Mouse (Mus musculus) limb, embryonic 14.5 days (tissue): ENCODE data around the gene Hmg20a. TPM values are rescaled to one million over a fixed set of nuclear protein-coding genes. Genes with fewer than 3 reads are reported as not detected.

Experiments
- ATAC-seq: fragments of 200-750 bp; cut with Nextera tagmentation; 2 replicates; pipeline ENCODE4 v1.8.0; 2017; ENCODE audit warnings: low read depth, moderate number of reproducible peaks, moderate TSS enrichment; ENCODE audit not compliant: low FRiP score
- DNase-seq: peaks from one replicate; pipeline ENCODE4 v3.0.0-alpha.2; 2015; ENCODE audit warnings: low spot score
- H3K27ac ChIP-seq: fragments of 300-500 bp; sonication (generic); replicated peaks from 2 replicates; pipeline ENCODE4 v1.5.1; 2014; ENCODE audit warnings: low read depth, mild to moderate bottlenecking, low read length, moderate library complexity, mixed read lengths
- H3K27me3 ChIP-seq: fragments of 300-500 bp; sonication (generic); 2 replicates; pipeline ENCODE4 v1.6.1; 2014; ENCODE audit warnings: low read length, mixed read lengths; ENCODE audit not compliant: control insufficient read depth, insufficient read depth
- H3K36me3 ChIP-seq: fragments of 300-500 bp; sonication (generic); 2 replicates; pipeline ENCODE4 v1.6.1; 2014; ENCODE audit warnings: mild to moderate bottlenecking, low read length, moderate library complexity, mixed read lengths; ENCODE audit not compliant: control insufficient read depth, insufficient read depth
- H3K4me1 ChIP-seq: fragments of 300-500 bp; sonication (generic); 2 replicates; pipeline ENCODE4 v1.6.1; 2014; ENCODE audit warnings: antibody characterized with exemption, low read length, mixed read lengths; ENCODE audit not compliant: control insufficient read depth, insufficient read depth
- H3K4me2 ChIP-seq: fragments of 300-500 bp; sonication (generic); replicated peaks from 2 replicates; pipeline ENCODE4 v1.6.1; 2014; ENCODE audit warnings: low read depth, mild to moderate bottlenecking, low read length, moderate library complexity; ENCODE audit not compliant: severe bottlenecking
- H3K4me3 ChIP-seq: fragments of 300-500 bp; sonication (generic); replicated peaks from 2 replicates; pipeline ENCODE4 v1.5.1; 2014; ENCODE audit warnings: low read length
- H3K9ac ChIP-seq: fragments of 300-500 bp; sonication (generic); 2 replicates; pipeline ENCODE4 v1.6.1; 2014; ENCODE audit warnings: mild to moderate bottlenecking, low read depth, low read length, moderate library complexity; ENCODE audit not compliant: severe bottlenecking
- H3K9me3 ChIP-seq: fragments of 300-500 bp; sonication (generic); 2 replicates; pipeline ENCODE4 v1.6.1; 2016; ENCODE audit warnings: low read length; ENCODE audit not compliant: control insufficient read depth
- POLR2A ChIP-seq: fragments of 200-500 bp; IDR thresholded peaks from 2 replicates; pipeline ENCODE4 v1.8.0; 2012; ENCODE audit warnings: inconsistent platforms, mild to moderate bottlenecking, moderate library complexity, borderline replicate concordance; ENCODE audit not compliant: insufficient read depth, insufficient read length; ENCODE audit errors: extremely low read depth
- WGBS: fragments of 180-500 bp; shearing (Covaris S2); extraction: QIAGEN DNeasy Blood & Tissue Kit; methylation state at CpG from one replicate; pipeline ENCODE4 v1.1.7; 2014; 5-methylcytosine and 5-hydroxymethylcytosine counted together
- polyA plus RNA-seq, 2 experiments: library from polyadenylated mRNA; depleted of rRNA in 1 of 2; stranded (reverse) in 1 of 2; unstranded in 1 of 2; fragments of >200 nt; fragmentation: Nextera tagmentation in 1 of 2; extraction: Ambion mirVana in 1 of 2; gene quantifications; 2 replicates each; pipeline versions ENCODE4 v1.2.1 to v1.2.3; 2012 to 2014

Gene Hmg20a
- polyA plus RNA-seq, 2 experiments, result 58.5 to 71.5 TPM

- Histone ChIP-seq H3K4me1 (peaks cover 11% of the 10 kb centered on the region; the same call in 1 of the 2 replicates), H3K27me3 (no peaks in the 10 kb centered on the region), H3K4me3 (no peak overlapping the region), H3K9ac (no peak overlapping the region), H3K9me3 (no peaks in the 10 kb centered on the region), H3K36me3 (no peaks in the 10 kb centered on the region), H3K27ac (no peak overlapping the region), H3K4me2 (no peak overlapping the region)
- ATAC-seq (no peak), DNase-seq (no peak)
- TF ChIP-seq POLR2A, result no peak
Observed at GRCm38 (mm10) chr9:56531991-56532390, 113.6 kb downstream of the Hmg20a start.

- Histone ChIP-seq H3K9ac (no peak overlapping the region), H3K27me3 (no peaks in the 10 kb centered on the region), H3K4me3 (no peak overlapping the region), H3K4me2 (no peak overlapping the region), H3K27ac (no peak overlapping the region), H3K4me1 (peaks cover 11% of the 10 kb centered on the region; the same call in 1 of the 2 replicates), H3K9me3 (no peaks in the 10 kb centered on the region), H3K36me3 (no peaks in the 10 kb centered on the region)
- TF ChIP-seq POLR2A, result no peak
- ATAC-seq (no peak), DNase-seq (no peak)
- WGBS, result 63% methylated on average over 9 of the region's 9 CpGs
Observed at GRCm38 (mm10) chr9:56533916-56534315, 115.5 kb downstream of the Hmg20a start.

GRCm38 (mm10) chr9:56534727-56535126, 116.3 kb downstream of the Hmg20a start:
- Histone ChIP-seq H3K4me3 (no peak overlapping the region), H3K36me3 (no peaks in the 10 kb centered on the region), H3K4me1 (peaks cover 14% of the 10 kb centered on the region), H3K9ac (no peak overlapping the region), H3K4me2 (no peak overlapping the region), H3K9me3 (no peaks in the 10 kb centered on the region), H3K27ac (no peak overlapping the region), H3K27me3 (no peaks in the 10 kb centered on the region; the same call in 1 of the 2 replicates)
- no peak for TF ChIP-seq POLR2A
- DNase-seq, result no peak
- 51% methylated on average over 7 of the region's 7 CpGs for WGBS
- no peak for ATAC-seq

GRCm38 (mm10) chr9:56535361-56535760, 117.0 kb downstream of the Hmg20a start:
- 16% methylated on average over 11 of the region's 11 CpGs for WGBS
- DNase-seq (no peak), ATAC-seq (no peak)
- H3K36me3 ChIP-seq, result no peaks in the 10 kb centered on the region
- H3K4me3 ChIP-seq, result no peak overlapping the region
- H3K4me2 ChIP-seq, result peak overlapping the region; percentile 24
- peaks cover 21% of the 10 kb centered on the region for H3K4me1 ChIP-seq
- H3K9me3 ChIP-seq, result no peaks in the 10 kb centered on the region
- H3K9ac ChIP-seq, result 0 out of 2 replicates have a peak overlapping the region, but pooled peaks have one; percentile 16
- H3K27me3 ChIP-seq, result no peaks in the 10 kb centered on the region; the same call in 1 of the 2 replicates
- TF ChIP-seq POLR2A, result no peak
- H3K27ac ChIP-seq, result no peak overlapping the region

GRCm38 (mm10) chr9:56540051-56540450, 121.6 kb downstream of the Hmg20a start:
- no peaks in the 10 kb centered on the region; the same call in 1 of the 2 replicates for H3K27me3 ChIP-seq
- peaks cover 18% of the 10 kb centered on the region for H3K4me1 ChIP-seq
- ATAC-seq, result peak; percentile 63
- H3K27ac ChIP-seq, result no peak overlapping the region
- peak; percentile 43 for DNase-seq
- H3K4me2 ChIP-seq, result peak overlapping the region; percentile 23; the same call in 1 of the 2 replicates
- 11% methylated on average over 12 of the region's 12 CpGs for WGBS
- no peak overlapping the region for H3K9ac ChIP-seq
- H3K36me3 ChIP-seq, result no peaks in the 10 kb centered on the region
- TF ChIP-seq POLR2A, result no peak
- H3K4me3 ChIP-seq, result no peak overlapping the region
- no peaks in the 10 kb centered on the region for H3K9me3 ChIP-seq

- ATAC-seq (no peak), DNase-seq (no peak)
- H3K4me2 ChIP-seq, result no peak overlapping the region
- peaks cover 11% of the 10 kb centered on the region for H3K4me1 ChIP-seq
- WGBS, result 71% methylated on average over 6 of the region's 6 CpGs
- no peaks in the 10 kb centered on the region for H3K27me3 ChIP-seq
- no peak overlapping the region for H3K27ac ChIP-seq
- no peaks in the 10 kb centered on the region for H3K36me3 ChIP-seq
- no peak overlapping the region for H3K9ac ChIP-seq
- no peaks in the 10 kb centered on the region for H3K9me3 ChIP-seq
- TF ChIP-seq POLR2A, result no peak
- H3K4me3 ChIP-seq, result no peak overlapping the region
Observed at GRCm38 (mm10) chr9:56544687-56545475, 126.5 kb downstream of the Hmg20a start.

Other genes starting within 250 kb of the Hmg20a start
- gene Peak1, start 542 bp upstream of the Hmg20a start, polyA plus RNA-seq (2012; rRNA removed), result 11.5 and 12.2 TPM in 2 replicates
- 16.7 and 18.3 TPM in 2 replicates for gene Peak1, start 542 bp upstream of the Hmg20a start, polyA plus RNA-seq (2014; fragmentation: Nextera tagmentation; extraction: Ambion mirVana)